Mouse (Mus musculus) cortical plate, adult 2 months (tissue): ENCODE measurements around the gene Ntsr2.

ENCODE experiments used
- CTCF ChIP-seq: fragments of 200-500 bp; IDR thresholded peaks from 2 replicates; pipeline ENCODE4 v1.5.1; 2011; ENCODE audit warnings: mild to moderate bottlenecking, control low read depth, low read length; ENCODE audit not compliant: insufficient read depth; ENCODE audit errors: extremely low read depth
- POLR2A ChIP-seq: fragments of 200-500 bp; IDR thresholded peaks from 2 replicates; pipeline ENCODE4 v1.6.1; 2011; ENCODE audit warnings: mild to moderate bottlenecking, low read length, control low read depth; ENCODE audit not compliant: insufficient read depth; ENCODE audit errors: extremely low read depth

GRCm38 (mm10) chr12:16605624-16606023, 47.6 kb upstream of the Ntsr2 start:
- TF ChIP-seq CTCF, result no peak
- TF ChIP-seq POLR2A, result no peak
